Mouse (Mus musculus): ENCODE measurements around the gene Epm2aip1. TPM values are rescaled to one million over a fixed set of nuclear protein-coding genes. Genes with fewer than 3 reads are reported as not detected.

Epm2aip1 gene
- polyA plus RNA-seq, 1 experiment from 2014 or later = 16.2 TPM

DNA sequence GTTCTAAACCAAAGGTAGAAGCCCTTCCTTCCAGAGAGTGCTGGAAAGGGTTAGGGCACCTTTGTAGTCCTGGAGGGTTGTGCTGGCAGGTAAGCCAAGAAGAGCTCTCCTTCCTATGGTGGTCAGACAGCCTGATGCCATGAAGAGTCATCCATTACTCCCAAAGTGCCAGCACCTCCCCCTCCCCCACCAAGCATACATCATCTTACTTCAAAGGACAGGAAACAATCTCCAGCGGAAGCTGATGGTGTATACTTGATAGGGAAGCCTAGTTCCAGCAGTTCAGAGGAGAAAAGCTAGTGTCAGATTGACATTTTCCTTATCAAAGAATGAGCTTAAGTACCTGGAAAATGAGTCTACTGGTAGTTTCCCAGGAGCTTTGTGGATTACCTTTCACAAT, 3.4 kb downstream of the Epm2aip1 start:
- Histone ChIP-seq H3K9me3 (ENCODE audit: control insufficient read depth, low read length) (no peaks in the 10 kb centered on the region), H3K4me1 (ENCODE audit: control insufficient read depth, insufficient read depth, low read length) (peaks cover 19% of the 10 kb centered on the region)

GRCm38 (mm10) chr9:111285061-111285460, 13.3 kb downstream of the Epm2aip1 start:
- no peak for ATAC-seq

More for the DNA sequence above, 3.4 kb downstream of the Epm2aip1 start:
- Histone ChIP-seq H3K27ac (ENCODE audit: low read length) (no peak overlapping the region), H3K9ac (ENCODE audit: low read depth, low read length) (no peak overlapping the region), H3K27me3 (replicated peaks; ENCODE audit: control insufficient read depth, insufficient read depth, low read length) (no peaks in the 10 kb centered on the region), H3K36me3 (ENCODE audit: control insufficient read depth, insufficient read depth, low read length) (no peaks in the 10 kb centered on the region), H3K4me3 (ENCODE audit: low read length) (peak overlapping the region; percentile 14), H3K4me2 (ENCODE audit: low read depth, low read length) (peak overlapping the region; percentile 31)
- 22% methylated on average over 1 of the region's 1 CpGs for WGBS
- ATAC-seq = no peak

GRCm38 (mm10) chr9:111285676-111286075, 13.9 kb downstream of the Epm2aip1 start:
- Histone ChIP-seq H3K27me3 (replicated peaks; ENCODE audit: control insufficient read depth, insufficient read depth, low read length) (no peaks in the 10 kb centered on the region), H3K9me3 (ENCODE audit: control insufficient read depth, low read length) (no peaks in the 10 kb centered on the region), H3K36me3 (ENCODE audit: control insufficient read depth, insufficient read depth, low read length) (no peaks in the 10 kb centered on the region), H3K4me1 (ENCODE audit: control insufficient read depth, insufficient read depth, low read length) (no peaks in the 10 kb centered on the region), H3K4me3 (ENCODE audit: low read length) (no peak overlapping the region), H3K9ac (ENCODE audit: low read depth, low read length) (no peak overlapping the region), H3K27ac (ENCODE audit: low read length) (no peak overlapping the region), H3K4me2 (ENCODE audit: low read depth, low read length) (no peak overlapping the region)
- no peak for ATAC-seq
- WGBS = 13% methylated on average over 5 of the region's 5 CpGs

More at GRCm38 (mm10) chr9:111285061-111285460, 13.3 kb downstream of the Epm2aip1 start:
- H3K4me1 ChIP-seq (ENCODE audit: control insufficient read depth, insufficient read depth, low read length) = no peaks in the 10 kb centered on the region
- no peak overlapping the region for H3K9ac ChIP-seq (ENCODE audit: low read depth, low read length)
- WGBS = 56% methylated on average over 3 of the region's 3 CpGs
- no peaks in the 10 kb centered on the region for H3K9me3 ChIP-seq (ENCODE audit: control insufficient read depth, low read length)
- no peak overlapping the region for H3K27ac ChIP-seq (ENCODE audit: low read length)
- H3K36me3 ChIP-seq (ENCODE audit: control insufficient read depth, insufficient read depth, low read length) = no peaks in the 10 kb centered on the region
- no peak overlapping the region for H3K4me2 ChIP-seq (ENCODE audit: low read depth, low read length)
- no peak overlapping the region for H3K4me3 ChIP-seq (ENCODE audit: low read length)
- H3K27me3 ChIP-seq (replicated peaks; ENCODE audit: control insufficient read depth, insufficient read depth, low read length) = no peaks in the 10 kb centered on the region

- Histone ChIP-seq H3K4me2 (ENCODE audit: low read depth, low read length) (no peak overlapping the region), H3K9ac (ENCODE audit: low read depth, low read length) (no peak overlapping the region), H3K27ac (ENCODE audit: low read length) (no peak overlapping the region), H3K36me3 (ENCODE audit: control insufficient read depth, insufficient read depth, low read length) (no peaks in the 10 kb centered on the region), H3K27me3 (replicated peaks; ENCODE audit: control insufficient read depth, insufficient read depth, low read length) (no peaks in the 10 kb centered on the region), H3K4me1 (ENCODE audit: control insufficient read depth, insufficient read depth, low read length) (no peaks in the 10 kb centered on the region), H3K9me3 (ENCODE audit: control insufficient read depth, low read length) (no peaks in the 10 kb centered on the region), H3K4me3 (ENCODE audit: low read length) (no peak overlapping the region)
- 78% methylated on average over 2 of the region's 2 CpGs for WGBS
- ATAC-seq = no peak
These were observed 14.7 kb downstream of the Epm2aip1 start for GRCm38 (mm10) chr9:111286468-111286867.

- Histone ChIP-seq H3K27me3 (replicated peaks; ENCODE audit: control insufficient read depth, insufficient read depth, low read length) (no peaks in the 10 kb centered on the region), H3K36me3 (ENCODE audit: control insufficient read depth, insufficient read depth, low read length) (no peaks in the 10 kb centered on the region), H3K27ac (ENCODE audit: low read length) (no peak overlapping the region), H3K9me3 (ENCODE audit: control insufficient read depth, low read length) (no peaks in the 10 kb centered on the region), H3K4me2 (ENCODE audit: low read depth, low read length) (no peak overlapping the region), H3K4me3 (ENCODE audit: low read length) (no peak overlapping the region), H3K4me1 (ENCODE audit: control insufficient read depth, insufficient read depth, low read length) (no peaks in the 10 kb centered on the region), H3K9ac (ENCODE audit: low read depth, low read length) (no peak overlapping the region)
- no peak for ATAC-seq
- WGBS = 97% methylated on average over 4 of the region's 4 CpGs
These were observed 16.2 kb downstream of the Epm2aip1 start for GRCm38 (mm10) chr9:111287956-111288355.

GRCm38 (mm10) chr9:111289294-111289831, 17.6 kb downstream of the Epm2aip1 start:
- H3K27ac ChIP-seq (ENCODE audit: low read length) = peak overlapping the region; percentile 57; the same call in 1 of the 2 replicates
- H3K27me3 ChIP-seq (replicated peaks; ENCODE audit: control insufficient read depth, insufficient read depth, low read length) = no peaks in the 10 kb centered on the region
- no peaks in the 10 kb centered on the region for H3K4me1 ChIP-seq (ENCODE audit: control insufficient read depth, insufficient read depth, low read length)
- H3K9me3 ChIP-seq (ENCODE audit: control insufficient read depth, low read length) = no peaks in the 10 kb centered on the region
- H3K9ac ChIP-seq (ENCODE audit: low read depth, low read length) = no peak overlapping the region
- H3K36me3 ChIP-seq (ENCODE audit: control insufficient read depth, insufficient read depth, low read length) = no peaks in the 10 kb centered on the region
- H3K4me3 ChIP-seq (ENCODE audit: low read length) = no peak overlapping the region
- ATAC-seq = peak; percentile 86
- H3K4me2 ChIP-seq (ENCODE audit: low read depth, low read length) = peak overlapping the region; percentile 42
- WGBS = 41% methylated on average over 9 of the region's 9 CpGs

GRCm38 (mm10) chr9:111289832-111290339, 18.2 kb downstream of the Epm2aip1 start:
- Histone ChIP-seq H3K36me3 (ENCODE audit: control insufficient read depth, insufficient read depth, low read length) (no peaks in the 10 kb centered on the region), H3K4me1 (ENCODE audit: control insufficient read depth, insufficient read depth, low read length) (no peaks in the 10 kb centered on the region), H3K27ac (ENCODE audit: low read length) (peak overlapping the region; percentile 57; the same call in 1 of the 2 replicates), H3K9ac (ENCODE audit: low read depth, low read length) (no peak overlapping the region), H3K4me3 (ENCODE audit: low read length) (no peak overlapping the region), H3K27me3 (replicated peaks; ENCODE audit: control insufficient read depth, insufficient read depth, low read length) (no peaks in the 10 kb centered on the region), H3K4me2 (ENCODE audit: low read depth, low read length) (peak overlapping the region; percentile 42), H3K9me3 (ENCODE audit: control insufficient read depth, low read length) (no peaks in the 10 kb centered on the region)
- WGBS = 14% methylated on average over 21 of the region's 21 CpGs
- peak; percentile 87 for ATAC-seq

DNA sequence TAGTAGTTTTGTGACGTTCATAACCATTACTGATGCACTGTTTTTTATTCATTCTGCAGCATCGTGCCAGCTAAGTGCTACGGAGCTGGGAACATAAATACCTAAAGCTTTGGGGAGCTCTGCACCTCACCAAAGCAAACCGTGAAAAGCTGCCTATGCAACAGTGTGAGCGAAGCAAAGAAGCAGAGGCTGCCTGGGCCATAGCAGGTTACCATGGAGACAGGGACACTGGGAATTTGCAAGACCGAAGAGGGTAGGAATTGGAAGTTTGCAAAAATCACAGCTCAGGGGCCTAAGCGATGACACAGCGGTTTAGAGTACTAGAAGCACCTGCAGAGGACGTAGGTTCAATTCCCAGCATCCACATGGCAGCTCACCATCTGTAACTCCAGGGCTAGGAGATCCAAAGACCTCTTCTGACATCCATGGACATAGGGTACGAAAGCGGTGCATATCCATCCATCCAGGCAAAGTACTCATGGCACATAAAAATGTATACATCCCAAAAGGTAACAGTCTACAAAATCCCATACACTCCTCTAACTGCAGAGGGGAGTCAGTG, 18.9 kb downstream of the Epm2aip1 start:
- whole genome bisulfite sequencing = 75% methylated on average over 11 of the region's 11 CpGs

DNA sequence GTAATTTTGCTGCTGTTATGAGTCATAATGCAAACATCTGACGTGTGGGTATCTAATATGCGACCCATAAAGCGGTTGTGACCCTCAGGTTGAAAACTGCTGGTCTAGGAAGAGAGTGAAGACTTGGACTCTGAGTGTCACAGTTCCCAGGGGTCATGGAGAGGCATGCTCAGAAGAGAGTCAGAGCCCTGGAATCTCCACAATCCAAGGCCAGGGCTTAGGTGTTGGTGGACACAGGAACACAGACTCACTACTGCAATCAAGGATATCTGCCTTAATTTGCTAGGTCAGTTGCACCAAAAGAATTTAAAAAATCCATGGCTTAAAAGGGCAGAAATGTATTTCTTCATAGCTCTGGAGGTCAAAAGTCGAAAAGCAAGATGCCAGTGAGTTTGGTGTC, 21.5 kb downstream of the Epm2aip1 start:
- H3K27ac ChIP-seq (ENCODE audit: low read length) = no peak overlapping the region
- H3K4me3 ChIP-seq (ENCODE audit: low read length) = no peak overlapping the region
- H3K4me1 ChIP-seq (ENCODE audit: control insufficient read depth, insufficient read depth, low read length) = no peaks in the 10 kb centered on the region
- 81% methylated on average over 4 of the region's 4 CpGs for WGBS
- H3K27me3 ChIP-seq (replicated peaks; ENCODE audit: control insufficient read depth, insufficient read depth, low read length) = no peaks in the 10 kb centered on the region
- no peak for ATAC-seq
- H3K9me3 ChIP-seq (ENCODE audit: control insufficient read depth, low read length) = no peaks in the 10 kb centered on the region
- H3K9ac ChIP-seq (ENCODE audit: low read depth, low read length) = no peak overlapping the region
- H3K4me2 ChIP-seq (ENCODE audit: low read depth, low read length) = no peak overlapping the region
- no peaks in the 10 kb centered on the region for H3K36me3 ChIP-seq (ENCODE audit: control insufficient read depth, insufficient read depth, low read length)

More for the DNA sequence above, 18.9 kb downstream of the Epm2aip1 start:
- Histone ChIP-seq H3K36me3 (ENCODE audit: control insufficient read depth, insufficient read depth, low read length) (no peaks in the 10 kb centered on the region), H3K27ac (ENCODE audit: low read length) (no peak overlapping the region), H3K9ac (ENCODE audit: low read depth, low read length) (no peak overlapping the region), H3K4me2 (ENCODE audit: low read depth, low read length) (no peak overlapping the region), H3K27me3 (replicated peaks; ENCODE audit: control insufficient read depth, insufficient read depth, low read length) (no peaks in the 10 kb centered on the region), H3K9me3 (ENCODE audit: control insufficient read depth, low read length) (no peaks in the 10 kb centered on the region), H3K4me1 (ENCODE audit: control insufficient read depth, insufficient read depth, low read length) (no peaks in the 10 kb centered on the region), H3K4me3 (ENCODE audit: low read length) (no peak overlapping the region)
- ATAC-seq = no peak
